Mouse (Mus musculus) forebrain, embryonic 10.5 days (tissue): ENCODE data around the gene Prkn. TPM values are rescaled to one million over a fixed set of nuclear protein-coding genes. Genes with fewer than 3 reads are reported as not detected.

Experiments
- DNase-seq: peaks from one replicate; pipeline ENCODE4 v3.0.0-alpha.2; 2017; ENCODE audit warnings: low spot score; ENCODE audit errors: extremely low spot score
- H3K27ac ChIP-seq: fragments of 300-500 bp; sonication (generic); 2 replicates; pipeline ENCODE4 v1.5.1; 2016; ENCODE audit warnings: mild to moderate bottlenecking
- H3K27me3 ChIP-seq: fragments of 300-500 bp; sonication (generic); 2 replicates; pipeline ENCODE4 v1.6.1; 2016; ENCODE audit warnings: mild to moderate bottlenecking; ENCODE audit not compliant: poor library complexity, severe bottlenecking
- H3K36me3 ChIP-seq: fragments of 300-500 bp; sonication (generic); replicated peaks from 2 replicates; pipeline ENCODE4 v1.6.1; 2016; ENCODE audit warnings: mild to moderate bottlenecking, moderate library complexity
- H3K4me1 ChIP-seq: fragments of 300-500 bp; sonication (generic); 2 replicates; pipeline ENCODE4 v1.6.1; 2016
- H3K4me3 ChIP-seq: fragments of 300-500 bp; sonication (generic); 2 replicates; pipeline ENCODE4 v1.5.1; 2016; ENCODE audit warnings: mild to moderate bottlenecking, moderate library complexity
- H3K9me3 ChIP-seq: fragments of 300-500 bp; sonication (generic); 2 replicates; pipeline ENCODE4 v1.6.1; 2016; ENCODE audit warnings: mild to moderate bottlenecking, moderate library complexity
- WGBS: fragments of 180-500 bp; shearing (Covaris S2); methylation state at CpG from one replicate; pipeline ENCODE4 v1.1.7; 2016; 5-methylcytosine and 5-hydroxymethylcytosine counted together
- polyA plus RNA-seq: library from polyadenylated mRNA; unstranded; fragments of >200 nt; fragmentation: Nextera tagmentation; extraction: Ambion mirVana; gene quantifications from 2 replicates; pipeline ENCODE4 v1.2.1, GENCODE M21; 2016

Prkn gene
- polyA plus RNA-seq, 1 experiment from 2014 or later, result 0.81 TPM

DNA sequence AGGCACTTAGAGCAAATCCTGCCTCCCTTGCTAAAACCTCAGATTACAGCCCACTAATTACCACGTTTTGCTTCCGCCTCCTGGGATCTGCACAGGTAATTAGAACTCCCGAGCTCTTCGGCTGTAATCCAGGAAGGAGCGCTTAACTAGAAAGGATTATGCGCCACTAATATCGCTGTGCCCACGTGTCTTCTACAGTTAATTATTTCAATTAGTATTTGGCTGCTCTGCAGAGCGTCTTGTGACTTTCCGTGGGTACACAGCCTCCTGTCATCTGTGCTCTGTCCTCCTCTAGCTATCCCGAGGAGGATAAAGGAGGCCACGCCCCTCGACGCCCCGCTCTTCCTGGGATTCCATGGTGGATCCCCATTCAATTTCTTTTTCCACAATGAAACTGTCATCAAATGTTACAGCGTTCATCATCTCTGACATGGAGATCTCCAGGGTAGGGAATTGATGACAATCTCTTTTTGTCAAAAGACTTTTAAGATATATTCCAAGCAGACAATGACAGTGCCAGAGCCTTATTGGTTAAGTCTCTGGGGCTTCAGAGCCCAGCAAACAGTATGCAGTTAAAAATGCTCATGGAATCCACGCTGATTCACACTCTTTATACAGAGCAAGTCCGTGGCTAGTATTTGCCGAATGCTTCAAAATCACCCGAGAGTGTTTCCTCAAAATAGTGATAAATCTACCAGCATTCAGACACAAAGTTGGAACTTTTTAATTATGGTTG is 824.6 kb downstream of the Prkn start:
- peaks cover 9% of the 10 kb centered on the region for H3K4me1 ChIP-seq
- no peak for DNase-seq
- 34% methylated on average over 20 of the region's 20 CpGs for WGBS
- no peaks in the 10 kb centered on the region for H3K9me3 ChIP-seq
- H3K36me3 ChIP-seq, result no peaks in the 10 kb centered on the region
- no peak overlapping the region for H3K27ac ChIP-seq
- H3K27me3 ChIP-seq, result peaks cover 13% of the 10 kb centered on the region
- peak overlapping the region; percentile 31 for H3K4me3 ChIP-seq

DNA sequence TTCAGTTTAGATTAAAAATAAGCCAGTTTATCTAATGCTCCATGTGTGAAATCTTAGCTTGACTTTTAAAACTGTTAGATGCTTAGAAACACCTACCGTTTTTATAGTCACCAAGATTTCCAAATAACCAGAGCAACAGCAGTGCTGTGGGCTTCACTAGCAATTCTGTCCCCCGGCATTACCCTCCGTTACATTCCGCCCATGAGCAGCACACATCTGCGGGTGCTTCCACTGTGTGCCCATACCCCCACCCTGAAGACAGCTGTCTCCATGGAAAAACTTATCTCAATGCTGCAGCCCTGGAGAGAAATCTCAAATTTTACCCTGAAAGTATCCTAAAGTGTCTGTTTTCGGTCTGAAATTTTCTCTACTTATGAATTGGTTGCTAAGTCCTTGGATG is 839.5 kb downstream of the Prkn start:
- no peaks in the 10 kb centered on the region for H3K36me3 ChIP-seq
- 94% methylated on average over 6 of the region's 6 CpGs for WGBS
- no peak for DNase-seq

DNA sequence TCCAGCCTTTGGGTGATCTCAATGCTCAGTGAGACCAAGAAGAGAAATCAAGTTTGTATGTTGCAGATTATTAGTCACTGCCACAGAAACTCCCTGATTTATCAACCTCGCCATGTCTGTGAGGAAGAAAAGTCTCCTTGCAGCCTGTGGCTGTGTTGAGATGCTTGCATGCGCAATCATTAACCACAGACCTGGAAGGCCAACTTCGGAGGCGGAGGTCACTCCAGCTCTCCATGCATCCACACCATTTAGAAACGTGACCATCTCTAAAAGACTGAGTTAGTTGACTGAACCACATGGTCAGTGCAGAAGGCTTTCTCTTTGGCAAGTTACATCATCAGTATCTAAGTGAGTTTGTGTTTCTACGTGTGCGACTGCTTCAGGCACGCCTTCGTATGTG is 840.3 kb downstream of the Prkn start:
- H3K4me3 ChIP-seq, result no peak overlapping the region
- no peaks in the 10 kb centered on the region for H3K9me3 ChIP-seq
- DNase-seq, result no peak
- H3K27me3 ChIP-seq, result peaks cover 7% of the 10 kb centered on the region; the same call in 1 of the 2 replicates
- H3K36me3 ChIP-seq, result no peaks in the 10 kb centered on the region
- WGBS, result 91% methylated on average over 9 of the region's 9 CpGs
- H3K27ac ChIP-seq, result no peak overlapping the region
- H3K4me1 ChIP-seq, result peaks cover 15% of the 10 kb centered on the region

More for the DNA sequence above, 839.5 kb downstream of the Prkn start:
- H3K27ac ChIP-seq, result no peak overlapping the region
- H3K4me3 ChIP-seq, result no peak overlapping the region
- peaks cover 7% of the 10 kb centered on the region; the same call in 1 of the 2 replicates for H3K27me3 ChIP-seq
- no peaks in the 10 kb centered on the region for H3K9me3 ChIP-seq
- peaks cover 15% of the 10 kb centered on the region for H3K4me1 ChIP-seq

DNA sequence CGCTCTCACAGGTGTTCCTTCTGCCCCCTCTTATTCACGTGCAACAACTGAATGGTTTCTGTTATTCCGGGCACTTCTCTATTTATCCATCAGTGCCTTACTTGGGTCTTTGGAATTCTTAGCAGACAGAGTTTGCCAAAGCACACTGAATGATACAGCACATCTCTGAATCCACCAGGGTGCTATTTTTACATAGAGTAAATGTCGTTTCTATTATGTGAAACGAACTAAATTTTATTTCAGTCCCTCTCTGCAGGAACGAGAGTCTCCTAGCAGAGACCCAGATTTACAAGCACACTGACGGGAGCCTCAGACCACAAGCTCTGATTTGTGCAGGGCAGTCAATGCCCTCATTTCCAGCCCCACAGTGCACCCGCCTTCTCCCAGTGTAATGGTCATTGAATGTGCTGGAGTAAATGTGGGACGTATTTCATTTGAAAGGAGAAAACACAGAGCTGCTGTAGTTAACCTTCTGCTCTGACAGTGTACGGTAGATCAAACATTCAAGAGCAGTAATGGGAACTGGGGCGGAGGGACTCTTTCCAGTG is 841.7 kb downstream of the Prkn start:
- WGBS, result 50% methylated on average over 11 of the region's 11 CpGs
- H3K4me3 ChIP-seq, result no peak overlapping the region
- H3K36me3 ChIP-seq, result no peaks in the 10 kb centered on the region
- peaks cover 7% of the 10 kb centered on the region; the same call in 1 of the 2 replicates for H3K27me3 ChIP-seq
- no peak for DNase-seq
- no peaks in the 10 kb centered on the region for H3K9me3 ChIP-seq
- H3K27ac ChIP-seq, result no peak overlapping the region
- peaks cover 15% of the 10 kb centered on the region for H3K4me1 ChIP-seq

DNA sequence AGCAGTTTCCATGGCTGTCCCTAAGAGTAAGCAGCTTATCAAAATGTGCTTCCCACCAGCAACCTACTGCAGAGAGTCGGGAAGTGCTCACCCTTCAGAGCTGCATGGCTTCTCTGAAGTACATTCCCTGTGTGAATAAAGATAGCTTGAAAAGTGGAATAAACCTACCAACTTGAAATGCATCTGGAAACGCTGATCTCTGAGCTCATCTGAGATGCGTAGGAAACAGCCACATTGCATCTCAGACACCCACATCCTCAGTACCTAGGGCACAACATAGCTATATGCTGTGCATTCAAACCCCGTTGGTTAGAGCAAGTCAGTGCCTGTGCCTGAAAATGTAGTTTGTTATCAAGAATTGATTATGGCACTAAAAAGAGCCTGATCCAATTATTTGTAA is 864.8 kb downstream of the Prkn start:
- no peak overlapping the region for H3K27ac ChIP-seq
- no peaks in the 10 kb centered on the region for H3K36me3 ChIP-seq
- H3K4me3 ChIP-seq, result no peak overlapping the region
- no peak for DNase-seq
- no peaks in the 10 kb centered on the region for H3K27me3 ChIP-seq
- H3K9me3 ChIP-seq, result no peaks in the 10 kb centered on the region
- 85% methylated on average over 4 of the region's 4 CpGs for WGBS
- peaks cover 5% of the 10 kb centered on the region; the same call in 1 of the 2 replicates for H3K4me1 ChIP-seq

DNA sequence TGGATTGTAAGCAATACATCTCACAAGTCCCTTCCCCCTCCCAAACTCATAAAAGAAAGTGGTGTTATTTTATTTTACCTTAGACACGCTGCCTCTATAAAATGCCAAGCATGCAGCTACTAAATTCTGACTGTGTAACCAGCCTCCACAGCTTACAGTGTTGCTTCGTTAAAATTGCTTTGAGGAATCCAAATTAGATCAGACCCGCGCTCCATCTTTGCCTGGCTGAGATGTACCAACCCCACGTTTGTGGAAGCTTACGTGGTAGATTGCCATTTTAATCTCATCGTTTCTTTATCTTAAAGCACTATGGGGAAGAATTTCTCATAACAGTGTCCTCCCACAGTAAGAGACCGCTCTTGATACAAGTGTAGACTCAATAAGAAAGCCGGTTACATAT is 865.6 kb downstream of the Prkn start:
- DNase-seq, result no peak
- H3K4me3 ChIP-seq, result no peak overlapping the region
- no peak overlapping the region for H3K27ac ChIP-seq
- H3K9me3 ChIP-seq, result no peaks in the 10 kb centered on the region
- H3K4me1 ChIP-seq, result peaks cover 5% of the 10 kb centered on the region; the same call in 1 of the 2 replicates
- WGBS, result 91% methylated on average over 9 of the region's 9 CpGs
- no peaks in the 10 kb centered on the region for H3K27me3 ChIP-seq
- no peaks in the 10 kb centered on the region for H3K36me3 ChIP-seq

DNA sequence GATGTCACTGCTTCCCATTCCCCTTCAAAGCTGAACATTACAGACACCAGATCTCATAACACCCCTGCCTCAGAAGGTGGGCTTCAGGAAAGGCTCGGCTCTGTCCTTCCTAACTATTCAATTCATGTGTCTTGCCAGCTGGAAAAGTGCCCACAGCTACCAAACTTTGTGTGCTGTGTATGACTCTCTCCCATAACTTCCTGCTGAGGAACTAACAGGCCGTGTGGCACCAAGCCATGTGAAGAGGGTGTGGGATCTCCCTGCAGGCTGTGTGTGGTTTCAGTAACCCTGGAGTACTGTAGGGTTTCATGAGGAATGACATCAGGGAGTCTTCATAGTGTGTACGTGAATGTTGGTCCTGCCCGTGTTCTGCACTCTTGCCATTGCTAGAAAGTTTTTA is 871.9 kb downstream of the Prkn start:
- peaks cover 5% of the 10 kb centered on the region; the same call in 1 of the 2 replicates for H3K4me1 ChIP-seq
- no peaks in the 10 kb centered on the region for H3K36me3 ChIP-seq
- H3K9me3 ChIP-seq, result no peaks in the 10 kb centered on the region
- WGBS, result 88% methylated on average over 4 of the region's 4 CpGs
- H3K27me3 ChIP-seq, result no peaks in the 10 kb centered on the region
- H3K4me3 ChIP-seq, result no peak overlapping the region
- no peak for DNase-seq
- H3K27ac ChIP-seq, result no peak overlapping the region

DNA sequence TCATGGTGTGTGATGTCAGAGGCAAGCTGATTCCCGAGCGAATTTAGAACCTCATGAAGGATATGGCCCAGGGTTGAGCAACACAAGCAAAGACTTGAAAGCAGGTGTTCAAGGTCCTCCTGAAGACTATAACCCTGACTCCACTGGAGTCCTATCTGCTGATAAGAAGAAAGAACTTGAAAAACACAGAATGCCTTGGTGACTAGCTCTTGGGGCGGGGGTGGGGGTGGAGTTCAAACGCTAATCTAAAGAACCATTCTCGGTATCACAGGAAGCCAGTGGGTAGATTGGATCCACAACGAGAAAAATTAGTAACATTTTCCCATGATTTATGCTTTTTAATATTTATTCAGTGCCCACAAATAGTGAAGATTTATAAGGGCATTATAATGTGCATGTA is 879.6 kb downstream of the Prkn start:
- Histone ChIP-seq H3K27me3 (no peaks in the 10 kb centered on the region), H3K9me3 (no peaks in the 10 kb centered on the region), H3K36me3 (no peaks in the 10 kb centered on the region), H3K4me3 (no peak overlapping the region), H3K4me1 (0 out of 2 replicates have a peak, but pooled peaks cover 3% of the 10 kb centered on the region), H3K27ac (no peak overlapping the region)
- DNase-seq, result no peak
- 89% methylated on average over 6 of the region's 6 CpGs for WGBS

DNA sequence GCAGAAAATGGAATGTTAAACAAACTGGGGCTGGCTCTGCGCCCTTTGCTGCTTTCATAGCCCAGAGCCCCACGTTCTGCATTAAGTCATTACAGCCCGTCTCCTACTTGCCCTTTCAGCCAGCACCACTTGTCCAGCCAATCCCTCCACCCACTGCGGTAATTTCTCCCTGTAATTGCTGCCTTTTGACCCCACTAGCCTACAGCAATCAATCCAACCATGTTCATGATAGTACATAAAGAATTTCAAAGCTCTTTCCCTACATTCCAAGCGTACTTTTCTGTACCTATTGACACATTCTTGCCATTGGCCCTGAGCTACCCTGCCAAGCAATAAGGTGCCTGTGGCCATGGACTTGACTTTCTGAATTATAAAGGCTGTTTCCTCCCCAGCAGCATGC is 881.7 kb downstream of the Prkn start:
- 70% methylated on average over 5 of the region's 5 CpGs for WGBS
- H3K27me3 ChIP-seq, result no peaks in the 10 kb centered on the region
- no peaks in the 10 kb centered on the region for H3K36me3 ChIP-seq
- no peaks in the 10 kb centered on the region for H3K9me3 ChIP-seq
- no peak for DNase-seq
- H3K4me1 ChIP-seq, result 0 out of 2 replicates have a peak, but pooled peaks cover 3% of the 10 kb centered on the region
- no peak overlapping the region for H3K4me3 ChIP-seq
- H3K27ac ChIP-seq, result no peak overlapping the region

DNA sequence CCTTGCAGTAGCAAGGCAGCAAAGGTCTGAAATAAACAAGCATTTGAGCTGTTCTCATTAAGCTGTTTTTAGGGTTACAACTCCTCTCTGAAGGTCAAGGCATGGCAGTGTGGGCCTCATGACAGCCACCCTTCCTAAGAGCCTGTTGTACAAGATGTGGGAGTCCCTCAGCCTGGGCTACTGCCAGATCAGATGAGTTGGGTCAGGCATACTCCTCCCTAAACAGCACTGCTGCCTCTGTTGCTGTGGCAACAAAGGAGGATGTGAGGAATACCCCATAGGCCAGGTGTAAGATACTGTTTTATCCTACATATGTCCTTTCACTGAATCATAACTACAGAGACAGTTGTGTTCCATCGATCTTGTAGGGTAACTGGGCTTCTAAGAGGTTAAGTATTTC is 882.3 kb downstream of the Prkn start:
- 91% methylated on average over 1 of the region's 1 CpGs for WGBS
- Histone ChIP-seq H3K27me3 (no peaks in the 10 kb centered on the region), H3K9me3 (no peaks in the 10 kb centered on the region), H3K4me3 (no peak overlapping the region), H3K36me3 (no peaks in the 10 kb centered on the region), H3K4me1 (0 out of 2 replicates have a peak, but pooled peaks cover 3% of the 10 kb centered on the region), H3K27ac (no peak overlapping the region)
- DNase-seq, result no peak

DNA sequence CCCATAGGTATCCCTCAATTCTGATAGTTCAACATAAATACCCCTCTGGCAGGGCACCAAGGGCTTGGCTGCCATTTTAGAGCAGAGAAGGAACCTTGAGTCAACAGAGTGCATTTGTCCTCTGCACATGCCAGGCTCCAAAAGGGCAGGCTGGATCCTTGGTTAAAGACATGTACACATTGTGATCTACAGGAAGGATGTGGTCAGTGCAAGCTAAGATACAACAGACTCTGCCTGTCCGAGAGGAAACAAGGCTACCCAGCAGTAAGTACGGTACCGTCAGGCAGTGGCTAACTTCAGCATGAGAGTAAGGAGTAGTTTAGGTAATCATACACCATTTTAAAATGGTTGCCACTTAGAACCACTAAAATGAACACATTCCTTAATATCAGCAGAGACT is 884.0 kb downstream of the Prkn start:
- Histone ChIP-seq H3K9me3 (no peaks in the 10 kb centered on the region), H3K36me3 (no peaks in the 10 kb centered on the region), H3K4me1 (peaks cover 8% of the 10 kb centered on the region; the same call in 1 of the 2 replicates), H3K27me3 (no peaks in the 10 kb centered on the region), H3K27ac (no peak overlapping the region), H3K4me3 (no peak overlapping the region)
- WGBS, result 92% methylated on average over 3 of the region's 3 CpGs
- no peak for DNase-seq

DNA sequence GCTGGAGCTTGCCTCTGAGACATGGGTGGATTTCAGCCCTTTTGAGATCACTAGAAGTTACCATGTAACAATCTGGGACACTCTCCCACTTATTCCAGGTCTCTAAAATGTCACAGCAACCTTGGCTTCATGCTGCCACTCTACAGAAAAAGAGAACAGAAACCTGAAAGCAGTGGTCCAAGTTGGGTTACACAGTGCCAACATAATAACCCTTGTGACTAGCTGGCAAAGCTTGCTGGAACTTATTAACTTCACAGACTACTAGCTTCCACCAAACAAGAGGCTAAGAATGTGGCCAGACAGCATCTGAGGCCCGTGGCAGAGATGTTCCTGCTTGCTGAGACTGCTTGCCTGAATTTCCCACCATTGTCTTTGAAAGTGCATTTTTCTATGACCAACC is 886.9 kb downstream of the Prkn start:
- H3K4me3 ChIP-seq, result no peak overlapping the region

DNA sequence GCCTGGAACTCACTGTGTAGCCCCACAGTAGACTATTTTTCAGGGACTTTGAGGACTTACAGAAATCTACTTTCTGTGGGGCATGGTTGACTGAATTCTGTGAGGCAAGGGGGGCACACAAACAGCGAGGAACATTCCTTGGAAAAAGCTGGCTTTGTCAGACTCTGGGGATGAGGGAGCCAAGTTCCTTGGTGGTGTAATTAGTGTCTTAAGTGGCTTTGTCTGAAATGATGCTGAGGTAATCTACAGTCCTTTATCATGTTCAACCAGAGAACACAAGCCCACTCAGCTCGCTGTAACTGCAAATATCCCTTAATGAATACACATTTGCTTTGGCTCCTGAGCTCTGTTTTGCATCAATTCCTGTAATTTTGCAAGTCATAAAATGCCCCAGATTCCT is 888.1 kb downstream of the Prkn start:
- H3K36me3 ChIP-seq, result no peaks in the 10 kb centered on the region
- peaks cover 21% of the 10 kb centered on the region for H3K4me1 ChIP-seq
- no peaks in the 10 kb centered on the region for H3K27me3 ChIP-seq
- H3K9me3 ChIP-seq, result no peaks in the 10 kb centered on the region
- WGBS, result 71% methylated on average over 2 of the region's 2 CpGs
- DNase-seq, result no peak
- no peak overlapping the region for H3K27ac ChIP-seq
- H3K4me3 ChIP-seq, result no peak overlapping the region

More for the DNA sequence above, 886.9 kb downstream of the Prkn start:
- H3K36me3 ChIP-seq, result no peaks in the 10 kb centered on the region
- 74% methylated on average over 1 of the region's 1 CpGs for WGBS
- H3K27ac ChIP-seq, result no peak overlapping the region
- DNase-seq, result no peak
- no peaks in the 10 kb centered on the region for H3K27me3 ChIP-seq
- peaks cover 22% of the 10 kb centered on the region for H3K4me1 ChIP-seq
- H3K9me3 ChIP-seq, result no peaks in the 10 kb centered on the region
